Mouse (Mus musculus) urinary bladder, adult 2 months (tissue): ENCODE measurements around the gene Nos2. TPM values are rescaled to one million over a fixed set of nuclear protein-coding genes. Genes with fewer than 3 reads are reported as not detected.
"Not testable (repeated sequence)": the region's sequence is repeated elsewhere in the genome, so short reads cannot be mapped to it uniquely, and the experiment has no call there.

Experiments
- DNase-seq: peaks from one replicate; pipeline ENCODE4 v3.0.0; 2022; ENCODE audit warnings: low spot score
- polyA plus RNA-seq: library from polyadenylated mRNA; depleted of rRNA; stranded (reverse); fragments of >200 nt; gene quantifications from 2 replicates; pipeline ENCODE4 v1.2.3, GENCODE M21; 2012; rRNA removed

Nos2 gene
- polyA plus RNA-seq, 1 experiment: 1.1 TPM

GRCm38 (mm10) chr11:78989206-78989605, 68.6 kb downstream of the Nos2 start:
- not testable (repeated sequence) for DNase-seq

GRCm38 (mm10) chr11:78990096-78990495, 69.5 kb downstream of the Nos2 start:
- DNase-seq: no peak

GRCm38 (mm10) chr11:78990875-78991543, 70.4 kb downstream of the Nos2 start:
- not testable (repeated sequence) for DNase-seq

GRCm38 (mm10) chr11:78999118-78999517, 78.5 kb downstream of the Nos2 start:
- no peak for DNase-seq

- DNase-seq: no peak
Observed at GRCm38 (mm10) chr11:79001871-79002270, 81.3 kb downstream of the Nos2 start.

GRCm38 (mm10) chr11:79002551-79002951, 82.0 kb downstream of the Nos2 start:
- DNase-seq: no peak

GRCm38 (mm10) chr11:79003053-79003768, 82.6 kb downstream of the Nos2 start:
- DNase-seq: no peak

GRCm38 (mm10) chr11:79003769-79004638, 83.4 kb downstream of the Nos2 start:
- no peak for DNase-seq

GRCm38 (mm10) chr11:79005578-79006394, 85.2 kb downstream of the Nos2 start:
- DNase-seq: no peak

GRCm38 (mm10) chr11:79006417-79006816, 85.8 kb downstream of the Nos2 start:
- no peak for DNase-seq

- not testable (repeated sequence) for DNase-seq
Observed at GRCm38 (mm10) chr11:79007356-79007755, 86.8 kb downstream of the Nos2 start.

- no peak for DNase-seq
Observed at GRCm38 (mm10) chr11:79008007-79008775, 87.6 kb downstream of the Nos2 start.

GRCm38 (mm10) chr11:79008891-79009290, 88.3 kb downstream of the Nos2 start:
- DNase-seq: no peak

Other genes with a start within 250 kb of the Nos2 start
- 18.7 and 21.0 TPM in 2 replicates for gene Nlk, start 223.4 kb upstream of the Nos2 start, polyA plus RNA-seq
- 35.4 and 41.7 TPM in 2 replicates for gene Ccnq, start 169.1 kb upstream of the Nos2 start, polyA plus RNA-seq
- gene Lyrm9, start 94.2 kb upstream of the Nos2 start, polyA plus RNA-seq: 13.9 and 21.3 TPM in 2 replicates
- gene Lgals9, start 64.2 kb downstream of the Nos2 start, polyA plus RNA-seq: 74.3 and 76.8 TPM in 2 replicates
- 12.2 and 16.4 TPM in 2 replicates for gene Ksr1, start 225.6 kb downstream of the Nos2 start, polyA plus RNA-seq